Comparison of ENCODE assay signal across 48 mouse cellular contexts in the genomic region with DNA sequence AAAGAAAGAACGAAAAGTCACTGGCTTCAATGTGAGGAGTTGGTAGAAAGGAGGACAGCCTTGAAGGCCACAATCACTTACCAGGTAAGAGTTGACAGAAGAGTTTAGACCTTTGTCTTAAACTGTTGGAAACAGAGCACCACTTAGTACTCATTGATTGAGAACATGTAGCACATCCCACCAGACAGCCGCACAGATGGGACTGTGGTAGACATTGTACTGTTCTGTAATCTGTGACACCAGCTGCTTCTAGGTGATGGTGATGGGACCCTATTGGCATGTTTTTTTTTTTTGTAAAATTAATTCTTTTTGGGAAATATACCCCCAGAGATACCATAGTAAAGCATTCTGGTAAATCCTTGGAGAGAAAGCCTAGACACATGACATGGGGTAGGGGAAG. TPM values are rescaled to one million over a fixed set of nuclear protein-coding genes. Genes with fewer than 3 reads are reported as not detected.
"Had no signal": no experiment of that assay in that cellular context is flagged by ENCODE, and none has a peak within 500 bp of the region (broad histone marks: within the 10 kb centered on the region; RNA-seq: fewer than 3 reads in every experiment).

No protein-coding gene starts in this region.

- H3K4me2 ChIP-seq: heart, embryonic 11.5 days; heart, embryonic 12.5 days; heart, embryonic 13.5 days; heart, embryonic 15.5 days; hindbrain, embryonic 12.5 days; hindbrain, embryonic 13.5 days; hindbrain, embryonic 14.5 days; hindbrain, embryonic 15.5 days; intestine, embryonic 15.5 days; kidney, embryonic 15.5 days had no signal

- H3K27ac ChIP-seq: heart, adult 2 months; heart, embryonic 10.5 days; heart, embryonic 13.5 days; heart, embryonic 15.5 days; hindbrain, embryonic 10.5 days; hindbrain, embryonic 12.5 days; hindbrain, embryonic 13.5 days; hindbrain, embryonic 14.5 days; hindbrain, embryonic 15.5 days; hindbrain, postnatal 0 days; intestine, embryonic 15.5 days; kidney, embryonic 15.5 days; kidney, postnatal 0 days; left cerebral cortex, adult 2 months had no signal

- ATAC-seq: hindbrain, embryonic 16.5 days; hindbrain, postnatal 0 days; inflammation-experienced regulatory T-cells, adult 6 months; intestine, embryonic 15.5 days; intestine, embryonic 16.5 days; intestine, postnatal 0 days had no signal

- H3K4me1 ChIP-seq: heart, embryonic 10.5 days; heart, embryonic 12.5 days; heart, embryonic 13.5 days; heart, embryonic 15.5 days; hindbrain, embryonic 13.5 days; hindbrain, embryonic 15.5 days; intestine, embryonic 15.5 days; kidney, embryonic 15.5 days had no signal

- H3K4me3 ChIP-seq: heart, adult 2 months; heart, embryonic 10.5 days; heart, embryonic 12.5 days; heart, embryonic 13.5 days; heart, embryonic 15.5 days; hindbrain, embryonic 10.5 days; hindbrain, embryonic 12.5 days; hindbrain, embryonic 13.5 days; hindbrain, embryonic 15.5 days; intestine, embryonic 15.5 days; kidney, embryonic 15.5 days; left cerebral cortex, adult 2 months had no signal

- DNase-seq: heart, adult 2 months; heart, postnatal 10 days; heart, postnatal 14 days; heart, postnatal 36 days; heart, postnatal 4 days; kidney, adult 11 months; kidney, adult 18-20 months; kidney, adult 2 months; kidney, adult 8-10 months; kidney, adult 9 months; kidney, postnatal 10 days; kidney, postnatal 14 days; kidney, postnatal 25 days; kidney, postnatal 36 days; kidney, postnatal 4 days had no signal

- H3K9ac ChIP-seq: heart, embryonic 12.5 days; heart, embryonic 13.5 days; heart, embryonic 15.5 days; hindbrain, embryonic 12.5 days; hindbrain, embryonic 13.5 days; hindbrain, embryonic 14.5 days; hindbrain, embryonic 15.5 days; intestine, embryonic 15.5 days; kidney, embryonic 15.5 days had no signal

- H3K27me3 ChIP-seq: heart, embryonic 12.5 days; heart, embryonic 13.5 days; heart, embryonic 15.5 days; hindbrain, embryonic 12.5 days; hindbrain, embryonic 13.5 days; hindbrain, embryonic 15.5 days; intestine, embryonic 15.5 days; kidney, embryonic 15.5 days had no signal

- H3K9me3 ChIP-seq: heart, embryonic 10.5 days; heart, embryonic 12.5 days; heart, embryonic 13.5 days; heart, embryonic 15.5 days; hindbrain, embryonic 10.5 days; hindbrain, embryonic 12.5 days; hindbrain, embryonic 13.5 days; hindbrain, embryonic 15.5 days; intestine, embryonic 15.5 days; kidney, embryonic 15.5 days had no signal

RNA-seq across cellular contexts. Expression of a gene that starts 54.0 kb away (rescaled TPM):
- total RNA-seq: heart, adult 2 months; heart, adult 8-10 months; heart, postnatal 14 days; heart, postnatal 25 days; heart, postnatal 36 days; heart, postnatal 4 days; hematopoietic stem cell, adult 5-6 weeks; layer of hippocampus, adult 18-20 months; layer of hippocampus, postnatal 10 days; layer of hippocampus, postnatal 14 days; left cerebral cortex, adult 18-20 months had no signal
- polyA plus RNA-seq: heart, adult 2 months; heart, embryonic 10.5 days; heart, embryonic 11.5 days; heart, embryonic 12.5 days; heart, embryonic 13.5 days; heart, embryonic 14.5 days; heart, embryonic 15.5 days; heart, embryonic 16.5 days; heart, postnatal 0 days; hindbrain, embryonic 10.5 days; hindbrain, embryonic 11.5 days; hindbrain, embryonic 12.5 days; hindbrain, embryonic 13.5 days; hindbrain, embryonic 14.5 days; hindbrain, embryonic 15.5 days; hindbrain, postnatal 0 days; inflammation-experienced regulatory T-cells, adult 6 months; intestine, embryonic 14.5 days; intestine, embryonic 15.5 days; intestine, embryonic 16.5 days; intestine, postnatal 0 days; kidney, adult 2 months; kidney, embryonic 14.5 days; kidney, embryonic 15.5 days; large intestine, adult 2 months had no signal
